Mouse (Mus musculus): Measurements from ENCODE around the gene Tmem170b. TPM values are rescaled to one million over a fixed set of nuclear protein-coding genes. Genes with fewer than 3 reads are reported as not detected.

Gene Tmem170b
- polyA plus RNA-seq, 1 experiment from 2014 or later: 6.3 TPM

DNA sequence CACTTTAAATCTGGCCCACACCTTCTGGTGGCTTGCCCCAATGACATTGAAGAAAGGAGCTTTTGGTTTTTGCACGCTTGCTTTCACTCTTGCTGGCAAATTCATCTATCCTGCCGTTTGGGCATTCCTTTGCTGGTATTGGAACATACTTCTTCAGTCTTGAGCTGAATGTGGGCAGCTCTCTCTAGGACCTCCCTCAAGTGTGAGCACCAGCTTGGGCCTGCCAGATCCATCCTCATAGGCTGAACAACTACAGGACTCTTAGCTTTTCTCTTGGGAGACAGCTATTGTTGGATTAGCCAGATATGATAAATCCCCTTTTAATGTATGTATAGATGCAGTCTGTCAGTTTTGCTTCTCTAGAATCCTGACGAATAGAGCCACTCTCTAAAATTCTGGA lies 19.5 kb downstream of the Tmem170b start:
- peaks cover 3% of the 10 kb centered on the region; the same call in 1 of the 2 replicates for H3K4me1 ChIP-seq (ENCODE audit: control insufficient read depth, low read depth, low read length)
- ATAC-seq (ENCODE audit: low read depth): no peak
- H3K4me2 ChIP-seq (ENCODE audit: low read depth, low read length): no peak overlapping the region
- 65% methylated on average over 3 of the region's 3 CpGs for WGBS (ENCODE audit: insufficient replicate concordance)
- no peaks in the 10 kb centered on the region for H3K9me3 ChIP-seq (replicated peaks; ENCODE audit: control insufficient read depth, low read length)
- no peak overlapping the region for H3K27ac ChIP-seq (ENCODE audit: low read length)
- H3K9ac ChIP-seq (ENCODE audit: low read depth, low read length): no peak overlapping the region
- H3K4me3 ChIP-seq (ENCODE audit: low read depth, low read length): no peak overlapping the region
- H3K27me3 ChIP-seq (ENCODE audit: control insufficient read depth, insufficient read depth, low read depth, low read length): no peaks in the 10 kb centered on the region
- H3K36me3 ChIP-seq (ENCODE audit: control insufficient read depth, insufficient read depth): no peaks in the 10 kb centered on the region

DNA sequence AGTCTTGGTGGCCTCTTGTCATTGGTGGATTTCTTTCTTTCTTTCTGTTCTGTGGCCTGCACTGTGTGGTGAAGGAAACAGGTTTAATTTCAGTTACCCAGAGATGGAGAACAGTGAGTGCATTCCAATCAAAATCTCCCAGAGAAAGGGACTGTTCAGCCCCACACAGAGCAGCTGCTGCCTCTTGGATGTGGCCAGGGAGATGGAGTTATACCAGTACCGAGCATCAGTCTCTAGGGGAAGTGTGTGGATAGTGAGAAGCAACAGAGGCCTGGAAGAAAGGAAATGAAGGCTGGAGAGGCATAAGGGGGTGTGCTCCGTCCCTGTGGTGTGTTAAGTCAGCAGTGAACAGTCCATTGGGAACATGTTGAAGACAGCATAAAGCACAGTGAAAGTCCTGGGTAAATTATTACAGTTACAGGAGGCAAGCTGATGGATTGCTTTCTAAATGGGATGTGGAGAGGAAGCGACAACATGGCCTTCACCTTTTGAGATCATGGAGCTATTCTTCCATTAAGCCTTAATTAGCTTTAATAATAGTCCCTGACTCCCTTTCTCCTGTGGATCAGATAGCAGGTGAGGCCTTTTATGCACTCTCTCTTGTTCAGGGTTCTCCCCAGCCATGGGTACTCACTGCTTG lies 21.7 kb downstream of the Tmem170b start:
- no peak overlapping the region for H3K4me2 ChIP-seq (ENCODE audit: low read depth, low read length)
- ATAC-seq (ENCODE audit: low read depth): no peak
- WGBS (ENCODE audit: insufficient replicate concordance): 53% methylated on average over 3 of the region's 3 CpGs
- no peaks in the 10 kb centered on the region for H3K36me3 ChIP-seq (ENCODE audit: control insufficient read depth, insufficient read depth)
- H3K4me1 ChIP-seq (ENCODE audit: control insufficient read depth, low read depth, low read length): peaks cover 3% of the 10 kb centered on the region; the same call in 1 of the 2 replicates
- H3K27me3 ChIP-seq (ENCODE audit: control insufficient read depth, insufficient read depth, low read depth, low read length): no peaks in the 10 kb centered on the region
- no peak overlapping the region for H3K27ac ChIP-seq (ENCODE audit: low read length)
- H3K4me3 ChIP-seq (ENCODE audit: low read depth, low read length): no peak overlapping the region
- H3K9me3 ChIP-seq (replicated peaks; ENCODE audit: control insufficient read depth, low read length): no peaks in the 10 kb centered on the region
- H3K9ac ChIP-seq (ENCODE audit: low read depth, low read length): no peak overlapping the region

DNA sequence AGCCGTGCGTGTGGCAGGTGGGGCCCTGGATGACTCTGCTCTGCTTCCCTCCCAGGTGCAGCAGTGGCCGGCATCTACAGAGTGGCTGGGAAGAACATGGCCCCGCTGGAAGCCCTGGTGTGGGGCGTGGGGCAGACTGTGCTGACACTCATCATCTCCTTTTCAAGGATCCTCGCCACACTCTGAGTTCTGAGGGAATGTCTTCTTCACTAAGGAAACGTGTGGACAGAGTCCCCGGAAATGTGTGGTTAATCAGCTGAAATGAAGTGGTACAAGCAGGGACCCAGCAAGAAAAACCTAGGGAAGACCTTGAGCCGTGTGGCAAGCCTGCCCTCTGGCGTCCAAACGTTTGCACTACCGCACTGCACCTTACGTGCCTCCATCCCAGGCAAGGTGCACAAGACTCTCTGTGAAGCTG lies 28.7 kb downstream of the Tmem170b start:
- ATAC-seq (ENCODE audit: low read depth): peak; percentile 56; the same call in 1 of the 2 replicates
- no peaks in the 10 kb centered on the region for H3K4me1 ChIP-seq (ENCODE audit: control insufficient read depth, low read depth, low read length)
- no peak overlapping the region for H3K4me3 ChIP-seq (ENCODE audit: low read depth, low read length)
- H3K4me2 ChIP-seq (ENCODE audit: low read depth, low read length): no peak overlapping the region
- WGBS (ENCODE audit: insufficient replicate concordance): 26% methylated on average over 13 of the region's 13 CpGs
- no peaks in the 10 kb centered on the region; the same call in 1 of the 2 replicates for H3K36me3 ChIP-seq (ENCODE audit: control insufficient read depth, insufficient read depth)
- no peaks in the 10 kb centered on the region for H3K9me3 ChIP-seq (replicated peaks; ENCODE audit: control insufficient read depth, low read length)
- H3K9ac ChIP-seq (ENCODE audit: low read depth, low read length): no peak overlapping the region
- H3K27ac ChIP-seq (ENCODE audit: low read length): no peak overlapping the region
- H3K27me3 ChIP-seq (ENCODE audit: control insufficient read depth, insufficient read depth, low read depth, low read length): no peaks in the 10 kb centered on the region

DNA sequence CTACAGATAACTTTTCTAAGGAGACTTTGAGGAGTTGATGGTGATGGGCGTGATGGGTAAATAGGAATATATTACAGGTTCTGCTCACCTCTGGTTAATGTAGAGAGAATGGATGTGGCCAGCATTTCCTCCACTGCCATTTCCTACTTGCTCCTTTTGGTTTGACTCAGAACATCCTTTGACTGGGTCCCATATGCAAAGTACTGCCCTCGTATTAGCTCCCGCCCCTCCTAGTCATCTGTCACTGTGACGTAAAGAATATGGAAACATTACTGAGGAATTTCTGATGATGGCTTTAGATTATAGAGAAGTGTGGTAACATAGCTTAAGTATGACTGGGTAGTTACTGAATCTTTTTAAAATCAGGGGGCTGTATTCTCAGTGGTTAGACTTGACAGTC lies 32.4 kb downstream of the Tmem170b start:
- no peak for ATAC-seq (ENCODE audit: low read depth)

DNA sequence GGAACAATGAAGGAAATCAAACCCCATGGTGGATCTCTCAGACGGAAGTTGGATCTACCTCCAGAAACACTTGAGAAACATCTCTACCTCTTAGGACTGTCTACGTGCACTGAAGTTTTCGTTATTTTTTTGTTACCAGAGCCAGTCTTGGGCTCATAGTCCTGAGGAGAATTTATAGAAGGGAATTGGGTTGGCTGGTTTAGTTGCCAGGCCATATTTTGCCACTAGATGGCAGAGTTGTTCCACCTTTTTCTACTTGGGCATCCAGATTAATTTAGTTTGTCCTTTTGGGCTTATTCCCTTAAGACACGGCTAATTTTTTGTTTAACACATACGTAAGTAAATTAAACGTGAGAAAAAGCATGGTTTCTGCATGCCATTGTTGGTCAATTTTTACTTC lies 37.1 kb downstream of the Tmem170b start:
- Histone ChIP-seq H3K9ac (ENCODE audit: low read depth, low read length) (no peak overlapping the region), H3K9me3 (replicated peaks; ENCODE audit: control insufficient read depth, low read length) (no peaks in the 10 kb centered on the region), H3K27ac (ENCODE audit: low read length) (no peak overlapping the region), H3K4me2 (ENCODE audit: low read depth, low read length) (no peak overlapping the region), H3K4me3 (ENCODE audit: low read depth, low read length) (no peak overlapping the region), H3K27me3 (ENCODE audit: control insufficient read depth, insufficient read depth, low read depth, low read length) (no peaks in the 10 kb centered on the region), H3K4me1 (ENCODE audit: control insufficient read depth, low read depth, low read length) (no peaks in the 10 kb centered on the region), H3K36me3 (ENCODE audit: control insufficient read depth, insufficient read depth) (no peaks in the 10 kb centered on the region)
- 22% methylated on average over 6 of the region's 6 CpGs for WGBS (ENCODE audit: insufficient replicate concordance)
- no peak for ATAC-seq (ENCODE audit: low read depth)

More for the DNA sequence above, 32.4 kb downstream of the Tmem170b start:
- H3K27me3 ChIP-seq (ENCODE audit: control insufficient read depth, insufficient read depth, low read depth, low read length): no peaks in the 10 kb centered on the region
- H3K4me2 ChIP-seq (ENCODE audit: low read depth, low read length): no peak overlapping the region
- H3K4me1 ChIP-seq (ENCODE audit: control insufficient read depth, low read depth, low read length): no peaks in the 10 kb centered on the region
- H3K9ac ChIP-seq (ENCODE audit: low read depth, low read length): no peak overlapping the region
- no peaks in the 10 kb centered on the region; the same call in 1 of the 2 replicates for H3K36me3 ChIP-seq (ENCODE audit: control insufficient read depth, insufficient read depth)
- no peak overlapping the region for H3K4me3 ChIP-seq (ENCODE audit: low read depth, low read length)
- WGBS (ENCODE audit: insufficient replicate concordance): 83% methylated on average over 4 of the region's 4 CpGs
- H3K9me3 ChIP-seq (replicated peaks; ENCODE audit: control insufficient read depth, low read length): no peaks in the 10 kb centered on the region
- no peak overlapping the region for H3K27ac ChIP-seq (ENCODE audit: low read length)

DNA sequence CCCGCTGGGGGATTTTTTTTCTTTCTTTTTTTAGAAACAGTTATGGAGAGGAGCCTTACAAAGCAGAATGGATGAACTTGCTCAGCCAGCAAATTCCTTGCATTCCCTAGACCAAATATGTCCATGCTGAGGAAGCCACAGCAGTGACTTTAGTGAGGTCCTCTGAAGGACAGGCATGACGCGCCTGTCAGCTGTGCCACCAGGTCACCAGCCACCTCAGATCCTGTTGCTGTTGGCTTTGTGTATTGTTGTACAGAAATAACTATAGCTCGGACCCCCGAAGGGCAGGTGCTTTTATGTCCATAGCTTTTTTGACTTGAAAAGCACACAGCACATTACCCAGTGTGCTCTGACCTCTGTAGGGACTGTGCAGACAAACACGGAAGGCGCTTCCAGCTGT lies 38.1 kb downstream of the Tmem170b start:
- H3K27me3 ChIP-seq (ENCODE audit: control insufficient read depth, insufficient read depth, low read depth, low read length): no peaks in the 10 kb centered on the region
- H3K9me3 ChIP-seq (replicated peaks; ENCODE audit: control insufficient read depth, low read length): no peaks in the 10 kb centered on the region
- no peaks in the 10 kb centered on the region for H3K36me3 ChIP-seq (ENCODE audit: control insufficient read depth, insufficient read depth)
- H3K4me1 ChIP-seq (ENCODE audit: control insufficient read depth, low read depth, low read length): no peaks in the 10 kb centered on the region
- no peak for ATAC-seq (ENCODE audit: low read depth)
- no peak overlapping the region for H3K9ac ChIP-seq (ENCODE audit: low read depth, low read length)
- H3K4me3 ChIP-seq (ENCODE audit: low read depth, low read length): no peak overlapping the region
- H3K27ac ChIP-seq (ENCODE audit: low read length): no peak overlapping the region
- no peak overlapping the region for H3K4me2 ChIP-seq (ENCODE audit: low read depth, low read length)
- WGBS (ENCODE audit: insufficient replicate concordance): 67% methylated on average over 7 of the region's 7 CpGs

DNA sequence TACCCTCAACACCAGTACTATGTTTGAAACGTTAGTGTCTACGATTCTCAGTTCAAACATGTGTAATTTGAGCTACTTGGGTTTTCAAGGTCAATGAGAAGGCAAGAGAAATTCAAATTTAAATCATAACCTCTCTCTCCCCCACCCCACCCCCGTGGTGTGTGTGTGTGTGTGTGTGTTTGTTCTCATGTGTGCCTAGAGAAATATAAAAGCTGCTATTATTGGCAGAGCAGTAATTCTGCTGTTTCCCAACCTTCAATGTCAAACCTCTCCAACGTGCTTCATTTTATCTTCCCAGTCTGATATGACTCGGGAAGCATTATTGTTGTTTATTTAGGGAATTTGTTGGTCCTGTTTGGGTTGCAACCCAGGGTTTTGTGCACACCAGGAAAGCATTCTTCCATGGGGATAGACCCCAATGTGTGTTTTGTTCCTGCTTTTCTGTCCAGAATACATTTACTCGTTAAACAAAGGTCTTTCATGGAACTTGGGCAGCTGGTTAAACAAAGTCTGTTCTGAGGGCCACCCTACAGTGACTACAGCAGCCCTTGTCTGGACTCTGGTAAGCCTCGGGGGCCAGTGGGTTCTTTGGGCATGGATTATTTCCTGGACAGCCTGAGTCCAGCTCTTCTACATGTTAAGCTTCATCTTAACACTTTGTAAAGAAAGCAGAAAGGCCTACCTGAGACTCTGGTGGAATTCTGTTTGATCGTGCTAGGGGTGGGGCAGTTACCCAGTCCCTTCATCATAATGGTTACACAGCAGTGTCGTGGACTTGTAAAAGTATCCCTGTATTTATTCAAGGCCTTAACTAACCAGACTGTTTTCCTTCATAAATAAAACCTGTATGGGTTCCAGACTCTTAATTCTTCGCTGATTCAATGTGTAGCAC lies 39.1 kb downstream of the Tmem170b start:
- H3K4me2 ChIP-seq (ENCODE audit: low read depth, low read length): no peak overlapping the region
- 51% methylated on average over 10 of the region's 10 CpGs for WGBS (ENCODE audit: insufficient replicate concordance)
- H3K27me3 ChIP-seq (ENCODE audit: control insufficient read depth, insufficient read depth, low read depth, low read length): no peaks in the 10 kb centered on the region
- H3K4me1 ChIP-seq (ENCODE audit: control insufficient read depth, low read depth, low read length): no peaks in the 10 kb centered on the region
- no peaks in the 10 kb centered on the region for H3K36me3 ChIP-seq (ENCODE audit: control insufficient read depth, insufficient read depth)
- ATAC-seq (ENCODE audit: low read depth): no peak
- no peak overlapping the region for H3K9ac ChIP-seq (ENCODE audit: low read depth, low read length)
- no peaks in the 10 kb centered on the region for H3K9me3 ChIP-seq (replicated peaks; ENCODE audit: control insufficient read depth, low read length)
- H3K4me3 ChIP-seq (ENCODE audit: low read depth, low read length): no peak overlapping the region
- H3K27ac ChIP-seq (ENCODE audit: low read length): no peak overlapping the region

DNA sequence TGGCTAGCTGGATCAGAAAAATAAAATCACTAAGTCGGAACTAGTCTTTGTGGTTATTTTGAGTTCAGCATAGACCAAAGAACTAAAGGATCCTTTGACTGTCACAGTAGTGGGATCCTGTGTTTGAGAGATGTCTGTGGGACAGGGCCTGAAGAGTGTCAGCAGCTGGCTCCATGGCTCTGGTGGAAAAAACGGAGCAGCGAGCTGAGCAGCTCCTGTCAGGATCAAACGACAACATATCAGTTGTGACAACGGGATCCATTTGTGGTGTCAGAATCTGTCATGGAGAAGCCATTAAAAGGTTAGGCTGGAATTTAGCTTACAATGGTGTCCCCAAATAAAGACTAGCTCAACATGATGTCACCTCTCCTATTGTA lies 39.8 kb downstream of the Tmem170b start:
- Histone ChIP-seq H3K27ac (ENCODE audit: low read length) (no peak overlapping the region), H3K4me1 (ENCODE audit: control insufficient read depth, low read depth, low read length) (no peaks in the 10 kb centered on the region), H3K9me3 (replicated peaks; ENCODE audit: control insufficient read depth, low read length) (no peaks in the 10 kb centered on the region), H3K9ac (ENCODE audit: low read depth, low read length) (no peak overlapping the region), H3K4me2 (ENCODE audit: low read depth, low read length) (no peak overlapping the region), H3K4me3 (ENCODE audit: low read depth, low read length) (no peak overlapping the region), H3K36me3 (ENCODE audit: control insufficient read depth, insufficient read depth) (no peaks in the 10 kb centered on the region), H3K27me3 (ENCODE audit: control insufficient read depth, insufficient read depth, low read depth, low read length) (no peaks in the 10 kb centered on the region)
- no peak for ATAC-seq (ENCODE audit: low read depth)
- WGBS (ENCODE audit: insufficient replicate concordance): 65% methylated on average over 5 of the region's 5 CpGs

DNA sequence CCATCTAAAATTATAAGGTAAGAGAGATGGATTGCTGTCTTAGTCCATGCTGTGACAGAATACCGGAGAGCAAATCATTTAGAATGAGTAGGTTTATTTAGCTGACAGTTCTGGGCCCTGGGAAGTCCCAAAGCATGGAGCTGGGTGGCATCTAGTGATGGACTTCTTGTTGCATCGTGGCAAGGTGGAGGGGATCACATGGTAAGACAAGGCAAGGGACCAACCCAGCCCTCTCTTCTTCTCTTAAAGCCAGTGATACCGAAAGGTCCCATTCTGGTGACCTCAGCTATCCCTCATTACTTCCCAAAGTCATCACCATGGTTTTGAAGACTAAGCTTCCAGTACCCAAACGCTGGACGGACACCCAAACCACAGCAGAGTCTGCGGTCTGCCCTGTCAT lies 42.3 kb downstream of the Tmem170b start:
- H3K9me3 ChIP-seq (replicated peaks; ENCODE audit: control insufficient read depth, low read length): no peaks in the 10 kb centered on the region
- H3K4me2 ChIP-seq (ENCODE audit: low read depth, low read length): no peak overlapping the region
- no peaks in the 10 kb centered on the region for H3K27me3 ChIP-seq (ENCODE audit: control insufficient read depth, insufficient read depth, low read depth, low read length)
- ATAC-seq (ENCODE audit: low read depth): no peak
- no peak overlapping the region for H3K27ac ChIP-seq (ENCODE audit: low read length)
- no peak overlapping the region for H3K9ac ChIP-seq (ENCODE audit: low read depth, low read length)
- H3K4me3 ChIP-seq (ENCODE audit: low read depth, low read length): no peak overlapping the region
- H3K4me1 ChIP-seq (ENCODE audit: control insufficient read depth, low read depth, low read length): no peaks in the 10 kb centered on the region
- 70% methylated on average over 6 of the region's 6 CpGs for WGBS (ENCODE audit: insufficient replicate concordance)
- no peaks in the 10 kb centered on the region for H3K36me3 ChIP-seq (ENCODE audit: control insufficient read depth, insufficient read depth)

All from liver, embryonic 16.5 days (tissue).